Mouse (Mus musculus) leukemia stem cell, adult 10-12 weeks (primary cell): Measurements from ENCODE around the gene Zscan25. TPM values are rescaled to one million over a fixed set of nuclear protein-coding genes. Genes with fewer than 3 reads are reported as not detected.

Experiments
- polyA plus RNA-seq: library from polyadenylated mRNA; stranded (reverse); fragments of >175 nt; gene quantifications from 2 replicates; pipeline ENCODE4 v1.2.3, GENCODE M21; 2012; ENCODE audit warnings: low replicate concordance

Zscan25 gene
- polyA plus RNA-seq: 36.7 and 43.3 TPM in 2 replicates

GRCm38 (mm10) chr5:145280371-145281143, at the start of gene Zscan25:
Gene Zscan25 (plus strand): TSS chr5:145280500.

GRCm38 (mm10) chr5:145231367-145231871, 48.9 kb upstream of the Zscan25 start, which contains the start of gene Zfp655:
Gene Zfp655 (plus strand): TSS chr5:145231715.

Other genes starting within 250 kb of the Zscan25 start
- not detected in 2 replicates for gene Gm4871, start 247.7 kb upstream of the Zscan25 start, polyA plus RNA-seq
- gene 1700018F24Rik, start 237.5 kb upstream of the Zscan25 start, polyA plus RNA-seq: 0.21 TPM in 1 of 2 replicates, not detected in the other
- 13.5 and 61.3 TPM in 2 replicates for gene Arpc1a, start 196.7 kb upstream of the Zscan25 start, polyA plus RNA-seq
- not detected in 2 replicates for gene Kpna7, start 196.5 kb upstream of the Zscan25 start, polyA plus RNA-seq
- 303 and 531 TPM in 2 replicates for gene Arpc1b, start 166.3 kb upstream of the Zscan25 start, polyA plus RNA-seq
- 56.5 and 194 TPM in 2 replicates for gene Pdap1, start 140.3 kb upstream of the Zscan25 start, polyA plus RNA-seq
- gene Bud31, start 140.1 kb upstream of the Zscan25 start, polyA plus RNA-seq: 3.0 and 4.0 TPM in 2 replicates
- 23.7 and 32.9 TPM in 2 replicates for gene Ptcd1, start 113.4 kb upstream of the Zscan25 start, polyA plus RNA-seq
- gene Cpsf4, start 113.3 kb upstream of the Zscan25 start, polyA plus RNA-seq: 134 and 150 TPM in 2 replicates
- 9.1 and 42.9 TPM in 2 replicates for gene Atp5j2, start 88.4 kb upstream of the Zscan25 start, polyA plus RNA-seq
- gene Zkscan14, start 78.6 kb upstream of the Zscan25 start, polyA plus RNA-seq: 1.1 and 2.7 TPM in 2 replicates
- 0.57 and 3.2 TPM in 2 replicates for gene Zkscan5, start 75.9 kb upstream of the Zscan25 start, polyA plus RNA-seq
- gene Zfp655, start 48.8 kb upstream of the Zscan25 start, polyA plus RNA-seq: 24.0 and 31.3 TPM in 2 replicates
- gene Cyp3a57, start 64.8 kb downstream of the Zscan25 start, polyA plus RNA-seq: not detected in 2 replicates
- not detected in 2 replicates for gene Cyp3a16, start 189.2 kb downstream of the Zscan25 start, polyA plus RNA-seq